Mouse (Mus musculus) c-Kit-positive CD71-negative TER-119-negative erythroid progenitor cells, embryonic 14.5 days (primary cell): ENCODE measurements around the gene Gm10964.

Source experiments
- DNase-seq: peaks from one replicate; pipeline ENCODE4 v3.0.0-alpha.2; 2013; ENCODE audit warnings: low read depth

The Gm10964 gene

DNA sequence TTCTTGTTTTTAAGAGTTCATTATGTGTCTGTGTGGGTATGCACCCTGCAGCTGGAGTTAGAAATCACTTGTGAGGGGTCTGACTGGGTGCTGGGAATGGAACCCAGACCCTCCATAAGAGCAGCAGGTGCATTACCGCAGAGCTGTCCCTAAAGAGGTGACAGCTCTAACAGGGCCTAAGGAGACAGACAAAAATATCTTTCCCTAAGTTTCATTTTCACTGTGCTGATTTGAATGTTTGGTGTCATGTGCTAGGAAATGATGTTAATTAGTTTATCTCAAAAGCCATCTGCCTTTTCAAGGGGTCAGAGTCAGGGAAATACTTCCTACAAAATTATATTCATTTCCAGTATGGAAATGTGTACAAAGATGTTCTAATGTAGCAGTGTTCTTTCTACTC lies at the start of gene Gm10964:
Gene Gm10964 (plus strand): TSS at position 38 of the 400 bp plus-strand sequence.
- DNase-seq, result no peak

DNA sequence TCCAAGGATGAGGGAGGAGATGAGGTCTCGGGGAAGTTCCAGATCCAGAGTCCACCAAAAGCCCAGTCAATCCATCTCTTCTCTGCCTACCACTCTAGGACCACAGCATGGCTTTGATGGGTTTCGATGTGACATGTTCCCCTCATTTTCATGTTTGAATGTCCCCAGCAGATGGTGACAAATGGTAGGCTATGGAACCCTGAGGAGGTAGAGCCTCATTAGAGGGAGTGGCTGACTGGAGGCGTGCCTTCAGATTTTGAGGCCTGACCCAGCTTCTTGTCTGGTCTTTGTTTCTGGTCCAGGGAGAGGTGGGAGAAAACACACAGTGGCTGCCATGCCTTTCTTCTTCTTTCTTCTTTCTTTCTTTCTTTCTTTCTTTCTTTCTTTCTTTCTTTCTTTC lies 48.7 kb upstream of the Gm10964 start:
- no peak for DNase-seq

DNA sequence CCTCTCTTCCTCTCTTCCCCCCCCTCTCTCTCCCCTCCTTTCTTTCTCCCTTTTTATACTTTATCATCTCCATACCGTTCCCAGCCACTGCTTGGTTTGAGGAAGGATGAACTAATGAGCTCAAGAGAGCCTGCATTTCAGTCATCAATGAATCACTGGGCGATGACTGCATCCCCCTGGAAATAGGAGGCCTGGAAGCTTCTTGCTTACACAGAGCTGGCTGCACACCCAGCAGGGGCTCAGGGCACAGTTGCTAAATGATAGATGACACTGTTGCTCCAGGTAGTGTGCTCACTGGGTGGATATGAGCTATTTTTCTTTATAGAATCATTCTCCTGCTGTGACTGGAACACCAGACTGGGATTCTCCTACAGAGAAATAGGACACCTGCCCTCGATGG lies 43.6 kb upstream of the Gm10964 start:
- no peak for DNase-seq

GRCm38 (mm10) chr3:103696388-103696925 lies 42.7 kb upstream of the Gm10964 start:
- no peak for DNase-seq

GRCm38 (mm10) chr3:103704661-103705060 lies 34.5 kb upstream of the Gm10964 start:
- DNase-seq, result no peak

DNA sequence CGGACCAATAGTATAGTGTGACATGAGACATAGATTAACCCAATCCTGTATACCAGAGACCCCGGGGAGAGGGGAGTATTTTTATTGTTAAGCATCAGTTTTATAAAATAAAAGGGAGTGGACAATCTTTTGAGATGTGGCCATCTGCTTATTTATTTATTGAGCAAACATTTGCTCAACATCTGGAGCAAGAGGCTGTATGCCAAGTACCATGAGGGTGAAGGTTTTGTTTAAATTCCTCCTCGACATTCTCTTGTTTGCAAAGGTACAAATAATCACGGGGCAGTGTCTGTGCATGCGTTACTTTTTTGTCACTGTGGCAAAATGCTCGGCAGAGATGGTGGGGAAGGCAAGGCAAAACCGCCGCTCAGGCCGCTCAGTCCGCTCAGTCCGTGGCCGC lies 33.7 kb upstream of the Gm10964 start:
- no peak for DNase-seq

- no peak for DNase-seq
Observed at GRCm38 (mm10) chr3:103709470-103710040, 29.6 kb upstream of the Gm10964 start.

- DNase-seq, result no peak
Observed at GRCm38 (mm10) chr3:103712196-103712595, 27.0 kb upstream of the Gm10964 start.

DNA sequence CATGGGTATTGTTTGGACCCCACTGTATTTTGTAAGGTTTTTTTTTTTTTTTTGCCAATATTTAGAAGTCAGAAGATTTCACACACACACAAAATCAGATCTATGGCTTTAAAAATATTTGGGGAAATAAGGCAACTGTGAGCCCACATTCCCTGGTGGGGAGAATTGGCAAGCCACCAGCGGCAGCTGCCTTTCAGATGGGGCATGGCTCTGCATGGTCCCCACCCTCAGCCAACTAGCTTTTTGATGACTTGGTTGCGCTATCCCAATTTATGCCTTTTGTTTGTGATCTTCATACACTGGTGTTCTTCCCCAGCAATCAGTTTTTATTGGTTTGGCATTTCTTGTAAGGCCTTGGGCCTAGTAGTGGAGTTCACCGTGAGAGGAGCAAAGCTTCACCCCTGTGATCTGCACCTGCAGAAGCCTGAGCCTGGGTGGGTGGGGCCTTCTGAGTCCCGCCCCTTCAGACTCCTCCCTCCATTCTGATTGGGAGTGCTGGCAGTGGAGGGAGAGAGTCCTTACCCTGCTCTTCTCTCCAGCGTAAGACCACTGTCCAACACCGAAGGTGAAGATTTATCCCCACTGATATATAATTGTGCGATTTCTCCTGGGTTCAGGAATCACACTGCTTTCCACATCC lies 24.8 kb upstream of the Gm10964 start:
- no peak for DNase-seq

DNA sequence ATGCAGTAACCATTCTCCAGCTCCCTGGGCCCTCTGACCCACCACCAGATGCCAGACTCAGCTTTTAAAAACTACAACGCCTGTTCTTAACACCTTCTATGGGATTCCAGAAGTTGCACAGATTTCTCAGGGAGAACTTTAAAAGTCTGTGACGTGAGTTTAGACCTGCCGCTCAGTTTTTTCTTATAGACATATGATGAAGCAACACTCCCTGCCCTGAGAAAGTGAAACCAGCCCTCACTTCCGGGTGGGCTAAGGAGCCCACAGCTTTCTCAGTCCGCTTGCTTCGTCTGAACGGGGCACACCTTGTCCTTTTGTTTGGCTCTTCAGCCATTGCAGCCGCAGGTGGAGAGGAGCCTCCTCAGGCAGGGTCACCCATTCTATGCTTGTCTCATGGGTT lies 24.2 kb upstream of the Gm10964 start:
- DNase-seq, result no peak

DNA sequence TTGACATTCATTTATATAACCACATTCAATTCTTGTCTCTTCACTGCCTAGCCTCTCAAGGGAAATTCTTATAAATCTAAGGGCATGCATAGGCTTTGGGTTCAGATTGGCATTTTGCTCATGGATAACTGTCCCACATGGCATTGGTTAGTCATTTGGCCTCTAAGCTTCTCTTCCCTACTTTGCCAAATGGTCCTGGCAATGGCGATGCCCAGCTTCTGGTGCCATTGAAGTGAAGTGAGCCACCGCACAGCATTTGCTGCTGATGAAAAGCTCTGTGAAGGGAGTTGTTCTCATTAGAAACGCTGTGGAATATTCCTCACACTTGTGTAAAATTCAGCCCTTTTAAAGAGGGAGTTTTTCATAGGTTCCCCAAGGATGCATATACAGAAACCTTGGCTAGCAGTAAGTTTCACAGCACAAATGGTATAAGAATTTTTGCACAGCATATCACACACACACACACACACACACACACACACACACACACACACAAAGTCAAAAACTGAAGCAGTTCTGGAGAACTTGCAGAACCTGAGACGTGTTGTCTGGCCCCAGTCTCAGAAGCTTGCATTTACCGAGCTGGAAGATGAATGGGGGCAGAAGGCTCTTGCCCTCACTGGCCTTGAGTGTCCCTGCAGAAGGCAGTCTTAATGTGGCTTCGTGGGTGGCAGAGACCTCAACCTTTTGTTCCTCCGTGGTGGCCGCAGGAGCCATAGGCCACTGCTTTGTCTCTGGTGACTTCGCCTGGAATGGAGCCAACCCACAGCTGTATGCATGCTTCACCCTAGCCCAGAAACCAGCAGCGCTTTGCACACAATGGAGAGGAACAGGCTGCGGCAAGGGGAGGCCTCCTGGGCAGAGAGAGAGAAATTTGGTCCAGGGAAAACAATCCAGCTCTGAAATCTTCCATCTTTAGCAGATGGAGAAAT lies 23.1 kb upstream of the Gm10964 start:
- DNase-seq, result no peak

GRCm38 (mm10) chr3:103716774-103717760 lies 22.1 kb upstream of the Gm10964 start:
- DNase-seq, result no peak

GRCm38 (mm10) chr3:103718728-103719127 lies 20.4 kb upstream of the Gm10964 start:
- DNase-seq, result no peak

DNA sequence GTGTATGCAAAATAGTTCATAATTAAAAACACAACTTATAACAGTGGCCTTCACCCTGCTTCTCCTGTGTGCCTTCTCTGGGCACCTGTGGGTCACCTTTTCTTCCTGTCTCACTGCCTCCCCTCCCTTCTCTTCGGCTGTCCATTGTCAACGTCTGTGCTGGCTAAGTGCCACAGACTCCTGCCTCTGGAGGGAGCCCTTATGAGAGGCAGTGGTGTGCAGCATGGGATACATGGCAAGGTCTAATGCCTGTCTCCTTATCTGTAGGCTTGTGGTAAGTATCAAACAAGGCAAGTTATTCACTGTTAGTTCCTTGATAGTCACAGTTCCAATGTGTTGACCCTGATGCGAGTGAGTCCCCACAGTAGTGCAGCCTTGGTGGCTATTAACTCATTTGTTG lies 15.0 kb upstream of the Gm10964 start:
- DNase-seq, result no peak

- no peak for DNase-seq
Observed at GRCm38 (mm10) chr3:103726642-103727041, 12.5 kb upstream of the Gm10964 start.

- DNase-seq, result no peak
Observed at GRCm38 (mm10) chr3:103727813-103728326, 11.3 kb upstream of the Gm10964 start.

DNA sequence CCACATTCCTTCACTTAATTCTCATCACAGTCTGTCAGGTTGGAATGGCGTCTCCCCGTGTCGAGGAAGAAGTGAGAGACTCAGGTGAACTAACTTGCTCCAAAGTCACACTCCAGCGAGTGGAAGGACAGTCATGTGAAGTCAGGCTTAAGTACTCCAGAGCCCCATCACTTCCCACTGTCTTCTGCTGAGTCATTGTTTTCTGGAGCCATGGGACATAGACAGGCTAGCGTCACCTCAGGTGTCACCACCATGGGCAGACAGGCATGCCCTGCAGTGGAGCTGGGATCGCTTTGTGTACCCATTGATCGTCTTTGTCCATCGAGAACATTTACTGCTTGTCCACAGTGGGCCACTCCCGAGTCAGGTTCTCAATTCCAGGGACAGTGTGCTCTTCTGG lies 9.3 kb upstream of the Gm10964 start:
- no peak for DNase-seq

- DNase-seq, result no peak
Observed at GRCm38 (mm10) chr3:103732116-103732515, 7.0 kb upstream of the Gm10964 start.

- DNase-seq, result no peak
Observed at GRCm38 (mm10) chr3:103733176-103733575, 6.0 kb upstream of the Gm10964 start.

DNA sequence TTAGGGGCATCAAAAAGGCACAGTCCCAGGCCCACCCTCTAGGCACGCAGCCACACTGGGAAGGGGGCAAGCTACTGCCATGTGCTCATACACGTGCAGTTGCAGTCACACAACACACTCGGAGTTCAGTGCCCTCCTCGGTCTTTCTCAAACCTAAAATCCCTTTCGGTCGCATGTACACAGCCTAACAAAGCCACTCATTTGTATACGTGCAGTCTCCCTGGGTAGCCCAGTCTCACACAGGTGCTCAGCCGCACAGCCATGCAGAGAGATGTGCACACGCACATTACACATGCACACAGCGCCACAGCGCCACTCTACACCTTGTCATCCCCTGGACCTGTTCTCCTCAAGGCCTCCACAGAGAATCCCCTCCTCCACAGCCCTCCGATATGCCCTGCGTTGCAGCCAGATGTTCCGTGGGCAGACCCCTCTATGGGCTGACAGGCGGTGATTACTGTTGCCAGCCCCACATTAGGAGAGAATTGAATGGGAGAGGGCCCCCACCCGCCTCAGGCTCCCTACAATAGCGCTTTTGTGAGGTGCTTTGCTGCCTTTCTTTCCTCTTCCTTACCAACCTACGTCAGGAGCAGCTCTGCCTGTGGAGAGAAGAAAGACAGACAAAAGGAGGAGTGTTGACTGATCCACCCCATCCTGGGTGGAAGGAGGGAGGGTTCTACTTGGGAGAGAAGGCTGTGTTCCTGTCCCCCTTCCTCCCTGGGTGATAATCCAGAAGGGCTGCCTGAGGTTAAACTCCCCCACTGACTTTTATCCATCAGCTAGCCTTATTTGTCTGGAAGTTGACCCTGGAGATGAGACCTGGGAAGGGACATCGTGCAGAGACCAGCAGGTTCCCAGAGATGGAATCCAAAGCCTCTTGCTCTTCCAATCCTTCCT lies 5.1 kb upstream of the Gm10964 start:
- DNase-seq, result no peak
